Mouse (Mus musculus) adrenal gland, postnatal 4 days (tissue): ENCODE measurements around the gene Tgfb2. TPM values are rescaled to one million over a fixed set of nuclear protein-coding genes. Genes with fewer than 3 reads are reported as not detected.

Source experiments
- DNase-seq, 2 experiments: peaks; one replicate each; pipeline ENCODE4 v3.0.0; 2021 to 2022; ENCODE audit warnings: low spot score in 2 of 2, mixed read lengths in 2 of 2
- long read RNA-seq, 2 experiments: library from polyadenylated mRNA; stranded (forward); transcript quantifications; one replicate each; pipeline ENCODE4 v2.0.0; 2021
- total RNA-seq, 2 experiments: library from RNA; stranded (reverse); gene quantifications; 2 replicates each; pipeline ENCODE4 v1.2.3; 2021

The Tgfb2 gene
- 1 to 10 TPM; 7.3 to 7.9 TPM for total RNA-seq
- long read RNA-seq, experiment 1, full-length matches to known transcripts: 3 of 3 reads
- long read RNA-seq, experiment 1, partial matches to known transcripts: 0 of 3 reads
- long read RNA-seq, experiment 1, other reads (novel, unspliced or antisense): 0 of 3 reads
- long read RNA-seq, experiment 2, full-length matches to known transcripts: 4 of 6 reads
- long read RNA-seq, experiment 2, partial matches to known transcripts: 0 of 6 reads
- long read RNA-seq, experiment 2, other reads (novel, unspliced or antisense): 2 of 6 reads

GRCm38 (mm10) chr1:186705915-186706248 is at the start of gene Tgfb2:
TSS of gene Tgfb2 (minus strand) at chr1:186705989.
- no peak for DNase-seq

GRCm38 (mm10) chr1:186749675-186750283 is 44.0 kb upstream of the Tgfb2 start:
- DNase-seq: no peak

- DNase-seq: peak; percentile 67 to 74
These were observed 43.2 kb upstream of the Tgfb2 start, which contains the start of gene Rrp15 for GRCm38 (mm10) chr1:186748724-186749653. TSS of gene Rrp15 (minus strand) at chr1:186749358.

- DNase-seq: no peak
These were observed 34.0 kb upstream of the Tgfb2 start for GRCm38 (mm10) chr1:186739828-186740227.

GRCm38 (mm10) chr1:186735537-186735936 is 29.7 kb upstream of the Tgfb2 start:
- no peak for DNase-seq

GRCm38 (mm10) chr1:186733052-186733451 is 27.3 kb upstream of the Tgfb2 start:
- DNase-seq: no peak

- DNase-seq: no peak
These were observed 23.0 kb upstream of the Tgfb2 start for GRCm38 (mm10) chr1:186728778-186729177.

- DNase-seq: no peak
These were observed 20.3 kb upstream of the Tgfb2 start for GRCm38 (mm10) chr1:186726117-186726516.

GRCm38 (mm10) chr1:186722299-186722698 is 16.5 kb upstream of the Tgfb2 start:
- DNase-seq: no peak

- peak; percentile 52 to 63 for DNase-seq
These were observed 16.1 kb upstream of the Tgfb2 start for GRCm38 (mm10) chr1:186721846-186722245.

- DNase-seq: no peak
These were observed 15.4 kb upstream of the Tgfb2 start for GRCm38 (mm10) chr1:186721166-186721565.

GRCm38 (mm10) chr1:186719708-186720107 is 13.9 kb upstream of the Tgfb2 start:
- no peak for DNase-seq

- no peak for DNase-seq
These were observed 13.1 kb upstream of the Tgfb2 start for GRCm38 (mm10) chr1:186718881-186719280.

GRCm38 (mm10) chr1:186714980-186715896 is 9.4 kb upstream of the Tgfb2 start:
- DNase-seq: no peak

- DNase-seq: no peak
These were observed 8.4 kb upstream of the Tgfb2 start for GRCm38 (mm10) chr1:186714215-186714614.

GRCm38 (mm10) chr1:186712802-186713471 is 7.1 kb upstream of the Tgfb2 start:
- DNase-seq: no peak

GRCm38 (mm10) chr1:186705203-186705914 is 430 bp downstream of the Tgfb2 start:
- peak; percentile 20 to 26 for DNase-seq

- no peak for DNase-seq
These were observed 1.6 kb downstream of the Tgfb2 start for GRCm38 (mm10) chr1:186703980-186704701.
